Mouse (Mus musculus) layer of hippocampus, adult 18-20 months (tissue): ENCODE measurements around the gene Aoc1. TPM values are rescaled to one million over a fixed set of nuclear protein-coding genes. Genes with fewer than 3 reads are reported as not detected.
"Not testable (repeated sequence)": the region's sequence is repeated elsewhere in the genome, so short reads cannot be mapped to it uniquely, and the experiment has no call there.

Source experiments
- DNase-seq, 2 experiments: peaks; one replicate each; pipeline ENCODE4 v3.0.0; 2022; ENCODE audit warnings: low spot score in 2 of 2
- total RNA-seq, 2 experiments: library from RNA; stranded (reverse); gene quantifications; 2 replicates each; pipeline ENCODE4 v1.2.3; 2021

Gene Aoc1
- total RNA-seq, 2 experiments from 2014 or later = not detected

DNA sequence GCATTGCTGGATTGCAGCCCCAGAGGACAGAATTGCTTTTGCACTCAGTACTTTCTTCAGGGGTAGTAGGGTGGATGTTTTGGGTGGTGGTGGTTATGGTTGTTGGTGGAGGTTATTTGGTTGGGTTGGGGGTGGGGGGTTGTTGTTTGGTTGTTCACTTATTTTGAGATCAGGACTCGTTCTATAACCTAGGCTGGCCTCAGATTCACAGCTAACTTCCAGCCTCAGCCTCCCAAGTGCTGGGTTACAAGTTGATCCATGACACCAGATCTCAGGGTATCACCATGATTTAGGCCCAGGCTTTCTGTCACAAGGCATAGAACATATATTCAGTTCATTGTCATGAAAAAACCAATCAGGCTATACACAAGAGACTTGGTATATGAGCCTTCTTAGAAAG lies 11.8 kb upstream of the Aoc1 start:
- no peak for DNase-seq

DNA sequence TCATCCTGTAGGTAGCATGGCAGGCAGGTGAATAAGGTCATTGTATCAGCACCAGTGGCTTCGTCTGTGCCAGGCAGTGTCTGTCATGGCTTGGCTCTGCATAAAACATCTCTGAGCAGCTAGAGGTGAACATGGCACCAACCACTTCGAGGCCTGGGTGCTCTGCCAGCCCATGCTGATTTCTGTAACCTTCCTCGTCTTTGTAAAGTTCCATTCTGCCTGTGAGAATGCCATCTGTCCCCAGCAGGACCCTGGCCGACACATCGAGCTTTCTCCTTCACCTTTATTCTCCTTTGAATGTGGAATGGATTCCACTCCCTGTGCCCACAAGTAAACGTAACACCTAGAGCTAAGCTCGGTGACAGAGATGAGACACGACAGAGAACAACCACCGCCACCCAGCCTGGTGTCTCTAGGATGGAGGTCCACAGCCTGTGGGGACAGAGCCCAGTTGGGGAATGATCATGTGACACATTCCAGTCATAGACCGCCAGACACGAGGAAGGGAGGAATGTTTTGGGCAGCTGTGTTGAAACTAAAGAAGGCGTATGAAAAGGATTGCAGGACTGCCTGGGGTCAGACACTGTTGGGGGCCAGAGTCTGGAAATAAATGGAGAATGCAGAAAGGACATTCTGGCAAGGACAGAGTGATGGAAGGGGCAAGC lies 10.9 kb upstream of the Aoc1 start:
- no peak for DNase-seq

DNA sequence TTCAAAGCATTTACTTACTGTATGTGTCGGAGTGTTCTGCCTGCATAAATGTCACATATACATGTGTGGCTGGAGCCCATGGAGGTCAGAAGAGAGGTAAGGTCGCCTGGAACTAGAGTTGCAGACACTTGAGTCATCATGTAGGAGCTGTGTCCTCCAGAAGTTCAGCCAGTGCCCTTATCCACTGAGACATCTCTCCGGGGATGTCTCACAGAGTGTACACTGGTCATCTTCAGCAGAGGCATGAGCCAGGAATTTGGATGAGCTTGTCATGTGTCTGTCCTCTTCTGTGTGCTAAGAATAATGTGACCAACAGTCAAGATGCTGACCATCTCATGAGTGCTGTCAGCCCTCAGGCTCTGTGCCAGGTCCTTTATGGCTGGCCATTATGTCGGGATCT lies 9.9 kb upstream of the Aoc1 start:
- no peak for DNase-seq

DNA sequence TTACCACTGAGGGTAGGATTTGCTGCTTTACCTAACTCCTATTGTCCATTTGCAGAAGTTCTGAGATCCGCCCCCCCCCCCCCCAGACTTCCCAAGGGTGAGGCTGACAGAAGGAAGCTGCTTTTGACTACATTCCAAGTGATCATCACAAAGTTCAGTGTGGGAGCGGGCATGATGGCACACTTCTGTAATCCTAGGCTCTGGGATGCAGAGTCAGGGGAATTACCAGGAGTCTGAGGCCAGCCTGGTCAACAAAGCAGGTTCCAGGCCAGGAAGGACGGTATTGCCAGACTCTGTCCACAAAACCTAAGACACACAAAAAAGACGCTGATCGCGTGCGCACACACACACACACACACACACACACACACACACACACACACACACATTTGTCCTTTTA lies 9.2 kb upstream of the Aoc1 start:
- DNase-seq = no peak

DNA sequence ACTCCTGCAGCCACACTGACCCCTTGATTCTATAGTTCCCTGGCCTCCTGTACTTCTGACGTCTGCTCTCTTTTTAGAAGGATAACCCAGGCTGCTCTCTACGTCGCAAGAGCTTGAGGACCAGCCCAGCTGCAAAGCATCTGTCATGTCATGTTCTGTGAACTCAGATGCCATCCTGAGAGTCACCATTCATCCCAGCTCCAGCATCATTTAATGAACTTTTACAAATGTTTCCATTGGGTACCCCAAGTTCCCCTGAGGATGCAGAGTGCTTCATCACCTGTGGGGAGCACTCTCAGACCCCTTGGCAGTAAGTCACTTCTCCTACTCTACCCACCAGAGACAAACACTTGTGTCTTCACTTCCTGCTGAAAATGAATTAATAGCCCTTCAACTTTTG lies 8.5 kb upstream of the Aoc1 start:
- no peak for DNase-seq

DNA sequence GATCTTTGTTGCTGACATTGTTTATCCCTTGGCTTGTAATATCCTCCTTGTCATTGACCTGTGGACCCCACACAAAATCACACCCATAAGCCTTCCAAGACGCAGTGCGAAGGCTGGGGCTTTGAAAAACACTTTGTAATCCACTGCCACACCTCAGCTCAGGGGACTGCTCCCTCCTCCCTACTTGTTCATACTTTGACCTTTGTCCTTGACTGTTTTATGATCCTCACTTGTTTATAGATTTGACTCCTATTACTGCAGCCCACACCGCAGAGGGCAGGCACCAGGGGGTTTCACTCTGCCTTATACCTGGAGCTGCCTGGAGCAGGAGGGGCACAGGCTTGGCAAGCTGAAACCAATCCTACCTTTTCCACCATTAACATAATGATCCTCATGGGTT lies 8.0 kb upstream of the Aoc1 start:
- no peak for DNase-seq

DNA sequence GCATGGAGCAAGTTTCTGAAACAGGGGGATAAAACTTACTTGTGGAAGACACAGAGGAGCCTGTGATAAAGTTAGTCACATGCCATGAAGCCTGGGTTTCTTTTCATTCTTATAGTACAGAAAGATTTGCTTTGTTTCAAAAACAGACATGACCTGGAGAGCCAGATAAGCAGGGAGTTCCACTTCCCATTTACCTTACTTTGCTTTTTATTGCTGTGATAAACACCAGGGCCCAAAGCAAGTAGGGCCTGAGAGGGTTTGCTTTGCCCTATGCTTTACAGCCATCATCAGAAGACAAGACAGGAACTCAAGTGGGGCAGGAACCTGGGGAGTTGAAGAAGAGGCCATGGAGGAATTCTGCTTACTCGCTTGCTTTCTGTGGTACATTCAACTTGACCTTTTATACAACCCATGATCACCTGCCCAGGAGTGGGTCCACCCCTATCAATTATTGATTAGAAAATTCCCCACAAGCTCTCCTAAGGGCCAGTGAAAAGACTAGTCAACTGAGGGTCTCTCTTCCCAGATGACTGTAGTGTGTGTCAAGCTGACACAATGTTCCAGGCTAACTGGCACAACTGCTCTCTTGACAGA lies 7.4 kb upstream of the Aoc1 start:
- no peak for DNase-seq

DNA sequence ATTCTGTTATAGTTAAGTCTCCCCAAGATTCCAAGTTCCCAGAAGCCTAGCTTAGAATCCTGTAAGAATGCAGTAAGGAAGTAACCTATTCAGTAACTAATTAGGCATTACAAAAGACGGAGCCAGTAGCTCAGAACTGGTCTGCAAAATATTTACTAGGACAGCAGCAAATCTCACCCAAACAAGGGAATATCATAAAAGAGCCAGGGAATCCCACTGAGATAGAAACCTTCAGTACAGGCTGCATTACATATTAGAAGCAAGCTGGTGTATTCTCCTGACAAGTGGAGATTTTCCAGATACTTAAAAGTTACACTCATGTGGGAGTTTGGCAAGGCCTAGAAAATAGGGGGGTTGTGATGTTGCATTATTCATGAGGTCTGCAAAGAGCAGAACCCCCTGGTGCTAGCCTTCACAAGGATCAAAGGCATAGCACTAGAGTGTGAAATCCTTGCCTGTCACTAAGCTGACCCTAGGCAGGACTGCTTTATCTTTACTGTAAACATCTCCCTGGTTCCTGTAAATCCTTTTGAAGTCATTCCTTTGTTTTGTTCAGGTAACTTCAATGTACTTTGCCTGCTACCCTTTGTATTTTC lies 6.2 kb upstream of the Aoc1 start:
- DNase-seq = not testable (repeated sequence)

DNA sequence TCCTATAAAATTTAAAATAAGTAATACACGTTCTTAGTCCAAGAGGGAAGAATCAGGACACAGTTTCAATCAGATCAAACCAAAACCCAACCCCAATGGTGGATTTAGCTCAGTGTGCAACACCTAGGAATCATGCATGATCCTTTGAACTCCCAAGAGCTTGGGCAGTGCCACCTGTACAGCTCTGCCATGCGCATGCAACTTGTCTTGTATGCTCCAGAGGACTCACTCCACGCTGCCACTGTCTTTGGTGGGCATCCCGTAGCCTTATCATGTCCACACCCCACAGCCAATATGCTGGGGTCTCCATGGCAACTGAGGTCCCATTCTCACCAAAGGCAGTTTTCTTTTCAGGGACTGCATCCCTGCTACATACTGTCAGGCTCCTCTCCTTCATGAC lies 5.5 kb upstream of the Aoc1 start:
- DNase-seq = no peak

DNA sequence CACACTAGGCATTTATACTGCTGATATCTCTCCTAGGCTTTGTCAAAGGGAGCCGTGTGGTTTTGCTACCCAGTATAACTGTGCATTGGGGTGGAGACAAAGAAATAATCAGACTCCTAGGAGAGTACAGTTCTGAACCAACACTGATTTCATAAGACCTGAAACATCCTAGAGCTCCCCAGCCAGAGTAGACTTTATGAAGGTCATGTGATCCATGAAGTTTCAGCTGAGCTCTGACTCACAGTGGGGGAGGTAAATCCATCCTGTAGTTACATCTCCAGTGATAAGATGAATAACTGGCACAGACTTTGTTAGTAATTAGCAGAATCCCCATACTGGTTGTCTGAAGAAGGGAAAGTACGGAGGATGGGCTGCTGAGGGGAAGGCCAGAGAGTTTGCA lies 2.9 kb upstream of the Aoc1 start:
- DNase-seq = no peak

DNA sequence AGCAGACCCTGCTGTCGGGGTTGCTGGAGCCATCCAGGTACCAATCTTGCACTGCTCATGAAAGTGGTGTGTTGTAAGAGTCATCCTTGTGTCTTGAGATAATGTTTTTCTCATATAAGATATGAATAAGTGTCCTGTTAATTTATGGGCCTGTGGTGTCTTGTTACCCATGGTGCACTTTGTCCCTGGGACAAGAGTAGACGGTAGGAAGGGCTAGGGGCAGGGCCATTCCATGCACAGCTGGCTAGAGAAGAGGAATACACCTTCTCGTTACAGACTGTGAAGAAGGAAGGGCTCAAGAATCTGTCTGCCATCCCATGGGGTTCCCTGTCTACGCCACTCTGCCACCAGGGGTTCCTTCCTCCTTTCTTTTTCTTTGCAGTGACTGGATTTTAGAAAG lies 1.9 kb downstream of the Aoc1 start:
- no peak for DNase-seq

DNA sequence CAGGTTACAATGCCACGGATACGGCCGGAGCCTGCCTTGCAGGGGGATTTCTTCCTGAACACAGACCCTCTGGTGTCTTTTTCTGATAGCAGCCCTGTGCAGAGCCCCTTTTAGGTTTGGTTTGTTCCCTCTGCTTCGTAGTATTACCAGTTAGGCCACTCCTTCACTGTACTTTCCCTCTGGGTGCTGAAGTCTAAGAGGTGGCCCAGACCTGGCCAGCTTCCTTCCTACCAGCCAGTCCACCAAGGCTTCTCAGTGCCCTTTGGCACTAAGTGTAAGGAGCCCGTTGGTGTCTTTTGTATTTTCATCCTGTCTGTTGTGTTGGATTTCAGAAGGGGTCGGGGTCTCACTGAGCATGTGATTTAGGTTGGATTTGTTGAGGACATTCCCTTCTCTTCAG lies 2.8 kb downstream of the Aoc1 start:
- no peak for DNase-seq

DNA sequence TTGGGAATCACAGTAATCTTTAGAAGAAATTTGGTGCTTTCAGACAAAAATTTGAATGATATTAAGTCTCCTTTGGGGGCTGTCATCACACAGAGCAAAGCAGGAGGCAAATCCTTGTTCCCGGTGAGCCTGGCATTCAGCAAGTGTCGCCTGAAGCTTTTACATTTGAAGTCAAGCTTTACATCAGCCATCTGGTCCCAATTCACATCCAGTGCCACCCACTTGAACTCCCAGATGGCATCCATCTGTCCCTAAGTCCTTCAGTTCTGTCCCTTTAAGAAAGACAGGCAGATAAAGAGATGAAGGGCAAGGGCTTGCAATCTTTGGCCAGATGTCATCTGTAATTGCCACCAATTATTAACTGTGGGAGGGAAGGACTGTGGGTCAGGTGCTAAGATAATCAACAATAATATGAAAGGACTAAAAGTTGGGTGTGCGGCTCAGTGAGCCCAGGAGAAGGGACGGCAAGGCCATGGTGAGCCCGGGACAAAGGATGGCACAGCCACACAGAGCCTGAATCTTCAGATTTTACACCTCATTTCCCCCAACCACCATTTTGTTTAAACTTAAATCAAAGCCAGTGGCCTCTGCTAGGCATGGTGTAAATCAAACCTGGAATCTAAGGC lies 3.9 kb downstream of the Aoc1 start:
- peak; percentile 9 to 63 for DNase-seq

DNA sequence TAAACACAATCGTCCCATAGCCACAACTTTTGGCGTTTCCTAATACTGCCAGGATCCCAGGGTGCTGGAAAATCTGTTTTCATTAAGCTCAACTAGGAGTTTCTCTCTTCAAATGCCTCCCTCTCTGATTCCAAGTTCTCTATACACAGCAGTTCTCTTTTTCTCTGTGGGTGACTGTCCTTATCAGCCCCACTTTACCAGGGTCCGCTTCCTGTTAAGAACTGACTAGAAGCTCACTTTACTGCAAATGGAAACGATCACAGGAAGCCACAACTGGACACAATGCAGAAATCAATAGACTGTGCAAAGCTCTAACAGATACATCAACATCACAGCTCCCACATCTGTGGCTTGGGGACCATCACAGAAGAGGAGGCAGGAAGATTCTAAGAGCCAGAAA lies 21.5 kb downstream of the Aoc1 start:
- DNase-seq = no peak

DNA sequence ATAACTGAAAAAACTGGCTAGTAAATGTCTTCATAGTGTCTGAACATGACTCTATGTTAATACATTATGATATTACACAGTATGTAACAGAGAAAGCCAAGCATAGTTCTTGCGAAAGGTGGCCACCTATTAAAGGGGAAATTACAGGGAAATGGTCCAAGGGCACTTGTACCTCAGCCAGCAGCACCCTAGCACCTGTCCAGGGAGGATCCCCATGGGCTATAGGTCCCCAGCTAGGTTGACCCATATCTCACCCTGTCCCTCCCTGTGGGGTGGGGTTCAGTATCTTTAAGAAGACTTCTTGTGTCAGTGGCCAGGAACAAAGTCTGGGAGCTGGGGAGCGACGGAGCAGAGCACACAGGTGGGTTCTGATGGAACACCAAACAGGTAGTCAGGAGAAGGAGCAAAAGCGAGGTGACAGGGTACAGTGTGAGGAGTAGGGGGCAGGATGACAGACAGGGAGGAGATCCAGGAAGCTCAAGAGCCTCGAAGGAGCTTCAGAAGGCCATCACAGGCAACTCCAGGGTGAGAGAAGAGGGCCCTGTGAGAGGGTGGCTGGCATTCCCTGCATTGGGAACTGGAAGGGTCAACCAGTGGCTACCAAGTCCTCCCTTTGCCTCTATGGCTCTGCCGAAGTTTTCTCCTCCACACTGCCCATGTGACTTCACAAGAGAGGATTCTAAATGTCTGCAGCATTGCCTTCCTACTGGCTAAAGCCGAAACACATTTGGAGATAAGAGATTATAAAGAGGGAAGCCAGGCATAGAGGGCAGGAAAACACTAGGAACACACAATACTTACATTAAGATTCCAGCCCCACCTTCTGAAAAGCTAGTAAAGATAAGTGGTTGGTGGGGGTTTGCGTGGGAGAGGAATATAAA lies 22.5 kb downstream of the Aoc1 start:
- no peak for DNase-seq

DNA sequence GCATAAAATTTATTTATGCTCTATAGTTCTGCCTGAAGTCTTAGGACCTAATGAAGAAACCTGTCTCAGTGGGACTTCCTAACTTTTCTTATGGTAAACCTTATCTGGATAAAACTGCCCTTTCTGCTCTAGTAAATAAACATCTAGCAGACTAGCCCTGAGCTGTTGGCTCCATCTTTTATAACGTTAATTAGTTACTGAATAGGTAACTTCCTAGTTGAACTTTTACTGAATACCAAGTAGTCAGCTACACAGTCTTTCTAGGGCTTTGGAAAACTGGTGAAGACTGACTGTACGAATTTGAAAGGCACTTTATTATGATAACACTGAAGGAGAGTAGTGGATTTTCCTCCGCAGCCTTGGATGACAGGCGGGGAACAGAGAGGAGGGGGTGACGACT lies 23.2 kb downstream of the Aoc1 start:
- DNase-seq = no peak

DNA sequence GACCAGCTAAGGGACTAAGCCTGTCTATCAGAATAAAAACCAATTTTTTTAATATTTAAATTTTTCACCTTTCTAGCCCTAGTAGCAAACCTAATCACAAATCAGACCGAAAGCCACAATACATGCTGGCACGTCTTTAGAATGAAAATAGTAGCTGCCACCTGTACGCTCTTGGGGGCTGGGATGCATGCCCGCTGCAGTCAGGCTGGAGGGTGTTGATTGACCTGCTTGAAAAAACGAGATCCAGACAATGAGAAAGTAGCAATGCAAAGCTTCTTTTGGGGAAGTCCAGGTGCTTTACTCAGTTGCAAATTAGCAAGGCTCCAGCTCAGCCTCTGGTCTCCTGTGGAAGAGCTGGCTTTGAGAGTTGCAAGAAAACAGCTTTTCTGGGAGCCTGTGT lies 24.3 kb downstream of the Aoc1 start:
- no peak for DNase-seq

DNA sequence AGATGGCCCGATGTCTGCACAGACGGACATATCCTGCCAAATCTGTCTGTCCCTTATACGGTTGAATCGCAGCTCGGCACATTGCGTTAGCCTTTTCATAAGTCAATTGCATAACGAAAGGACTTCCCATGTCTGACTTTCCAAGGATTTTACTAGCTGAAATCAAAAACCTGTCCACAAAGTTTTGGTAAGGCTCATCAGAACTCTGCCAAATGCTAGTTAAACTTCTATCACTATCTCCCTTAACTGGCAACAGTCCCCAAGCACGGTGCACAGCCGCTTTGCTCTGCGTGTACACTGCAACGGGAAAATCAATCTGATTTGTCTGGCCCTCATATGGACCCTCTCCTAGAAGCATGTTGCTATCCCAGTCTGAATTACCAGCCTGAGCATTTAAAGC lies 28.6 kb downstream of the Aoc1 start:
- DNase-seq = not testable (repeated sequence)

DNA sequence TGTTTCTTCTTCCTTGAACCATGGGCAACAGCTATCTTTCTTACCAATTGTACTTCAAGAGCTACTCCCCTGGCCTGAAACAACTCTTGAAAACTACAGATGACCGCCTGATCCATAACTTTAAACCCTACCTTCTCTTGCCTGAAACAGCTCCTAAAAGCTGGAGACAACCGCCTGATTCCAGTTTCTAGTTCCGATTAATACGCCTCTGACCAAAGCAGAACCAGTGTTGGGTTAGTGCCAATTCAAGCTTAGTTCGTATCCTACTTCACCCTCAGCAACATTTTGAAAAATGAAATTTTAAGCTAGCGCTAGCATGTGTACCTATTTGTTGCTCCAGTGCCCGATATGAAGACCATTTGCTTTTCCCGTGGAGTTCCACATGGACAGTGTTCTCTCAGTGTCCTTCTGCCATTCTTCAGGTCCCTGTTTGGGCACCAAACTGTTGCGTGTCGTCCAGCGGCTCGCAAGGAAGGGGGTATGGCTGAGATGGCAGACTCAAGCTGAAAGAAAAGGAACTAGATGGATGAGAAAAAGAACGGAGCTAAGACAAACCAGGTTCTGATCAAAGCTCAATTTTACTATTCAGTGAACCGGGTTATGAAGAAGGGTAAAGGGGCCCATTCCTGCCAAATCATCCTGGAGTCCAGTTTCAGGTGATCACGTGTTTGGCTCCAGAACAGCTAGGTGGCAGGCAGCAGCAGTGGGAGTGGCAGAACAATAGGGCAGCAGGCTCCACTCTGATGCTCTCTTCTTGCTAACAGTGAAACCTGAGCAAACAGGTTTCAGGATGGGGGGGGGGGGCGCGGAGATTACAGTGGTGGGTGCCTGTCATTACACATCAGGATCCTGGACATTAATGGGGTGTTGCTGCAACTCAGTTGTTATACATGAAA lies 30.1 kb downstream of the Aoc1 start:
- no peak for DNase-seq

DNA sequence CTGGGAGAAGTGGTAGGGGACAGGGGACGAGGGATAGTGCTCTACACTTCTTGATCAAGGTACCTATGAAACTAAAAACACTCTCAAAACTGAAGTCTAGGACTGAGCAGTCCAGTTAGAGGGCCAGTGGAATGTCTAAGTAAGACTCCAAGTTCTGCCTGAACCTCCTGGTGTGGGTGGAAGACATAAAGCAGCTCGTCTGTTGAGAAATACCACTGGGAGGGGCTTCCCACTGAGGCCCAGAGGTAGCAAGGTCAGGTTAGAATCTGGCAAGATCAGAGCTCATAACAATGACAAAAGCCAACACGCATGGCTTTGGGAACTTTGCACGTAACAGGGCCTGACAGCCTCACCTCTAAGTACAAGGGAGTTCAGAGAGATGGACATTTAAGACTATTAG lies 30.7 kb downstream of the Aoc1 start:
- no peak for DNase-seq

DNA sequence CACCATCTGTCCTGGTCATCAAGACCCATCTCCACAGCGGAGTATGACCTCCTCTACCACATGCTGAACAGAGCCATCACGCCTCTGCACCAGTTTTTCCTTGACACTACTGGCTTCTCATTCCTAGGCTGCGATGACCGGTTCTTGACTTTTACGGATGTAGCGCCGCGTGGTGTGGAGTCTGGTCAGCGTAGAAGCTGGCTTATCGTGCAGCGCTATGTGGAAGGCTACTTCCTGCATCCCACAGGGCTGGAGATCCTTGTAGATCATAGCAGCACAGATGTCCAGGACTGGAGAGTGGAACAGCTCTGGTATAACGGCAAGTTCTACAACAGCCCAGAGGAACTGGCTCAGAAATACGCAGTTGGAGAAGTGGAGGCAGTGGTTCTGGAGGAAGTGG lies 32.9 kb downstream of the Aoc1 start:
- no peak for DNase-seq
